Mouse (Mus musculus) intestine, embryonic 16.5 days (tissue): Measurements from ENCODE around the gene Sf3b4. TPM values are rescaled to one million over a fixed set of nuclear protein-coding genes. Genes with fewer than 3 reads are reported as not detected.
"Not testable (repeated sequence)": the region's sequence is repeated elsewhere in the genome, so short reads cannot be mapped to it uniquely, and the experiment has no call there.

Experiments used
- ATAC-seq: fragments of 200-750 bp; cut with Nextera tagmentation; 2 replicates; pipeline ENCODE4 v1.8.0; 2017; ENCODE audit warnings: moderate TSS enrichment, moderate library complexity
- H3K27ac ChIP-seq: fragments of 300-500 bp; sonication (generic); 2 replicates; pipeline ENCODE4 v1.5.1; 2014; ENCODE audit warnings: mild to moderate bottlenecking, low read length
- H3K27me3 ChIP-seq: fragments of 300-500 bp; sonication (generic); replicated peaks from 2 replicates; pipeline ENCODE4 v1.6.1; 2014; ENCODE audit warnings: low read length, control low read depth, mixed read lengths; ENCODE audit not compliant: control insufficient read depth, insufficient read depth
- H3K36me3 ChIP-seq: fragments of 300-500 bp; sonication (generic); 2 replicates; pipeline ENCODE4 v1.6.1; 2014; ENCODE audit warnings: low read length, control low read depth; ENCODE audit not compliant: control insufficient read depth, insufficient read depth
- H3K4me1 ChIP-seq: fragments of 300-500 bp; sonication (generic); 2 replicates; pipeline ENCODE4 v1.6.1; 2014; ENCODE audit warnings: low read length, control low read depth, mixed read lengths; ENCODE audit not compliant: control insufficient read depth, insufficient read depth
- H3K4me2 ChIP-seq: fragments of 300-500 bp; sonication (generic); 2 replicates; pipeline ENCODE4 v1.6.1; 2014; ENCODE audit warnings: low read depth, low read length, control low read depth
- H3K4me3 ChIP-seq: fragments of 300-500 bp; sonication (generic); 2 replicates; pipeline ENCODE4 v1.5.1; 2014; ENCODE audit warnings: mild to moderate bottlenecking, low read length
- H3K9ac ChIP-seq: fragments of 300-500 bp; sonication (generic); 2 replicates; pipeline ENCODE4 v1.6.1; 2014; ENCODE audit warnings: low read depth, low read length
- H3K9me3 ChIP-seq: fragments of 300-500 bp; sonication (generic); 2 replicates; pipeline ENCODE4 v1.6.1; 2016; ENCODE audit warnings: low read length, control low read depth; ENCODE audit not compliant: control insufficient read depth
- WGBS: fragments of 180-500 bp; shearing (Covaris S2); extraction: QIAGEN DNeasy Blood & Tissue Kit; methylation state at CpG from one replicate; pipeline ENCODE4 v1.1.7; 2014; 5-methylcytosine and 5-hydroxymethylcytosine counted together
- polyA plus RNA-seq: library from polyadenylated mRNA; unstranded; fragments of >200 nt; fragmentation: Nextera tagmentation; extraction: Ambion mirVana; gene quantifications from 2 replicates; pipeline ENCODE4 v1.2.1, GENCODE M21; 2015

Gene Sf3b4
- polyA plus RNA-seq, 1 experiment from 2014 or later = 154 TPM

DNA sequence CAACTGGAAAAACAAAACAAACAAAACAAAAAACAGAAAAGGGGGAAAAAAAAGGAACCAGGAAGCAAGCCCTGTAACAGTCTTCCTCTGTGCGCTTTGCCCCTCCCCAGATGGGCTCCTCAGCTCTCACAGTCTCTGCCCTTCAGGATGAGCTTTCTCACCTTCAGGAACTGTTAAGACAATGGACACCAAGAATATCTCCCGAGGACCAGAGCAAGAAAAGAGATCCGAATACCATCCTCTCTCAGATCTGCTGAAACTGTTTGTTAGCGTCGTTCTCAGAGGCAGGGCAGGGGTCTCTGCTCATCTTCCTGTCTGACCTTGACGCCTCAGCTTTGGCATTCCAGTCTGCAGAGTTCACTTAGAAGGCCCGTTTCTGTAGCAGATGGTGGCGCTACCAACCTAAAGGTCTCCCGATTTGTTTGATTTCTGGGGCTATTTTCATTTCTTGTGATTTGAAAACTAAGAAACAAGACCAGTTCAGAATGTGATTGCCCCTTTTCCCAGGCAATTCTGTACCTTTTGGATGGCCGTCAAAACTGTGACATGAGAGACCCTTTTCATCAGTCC, 1.1 kb upstream of the Sf3b4 start:
- no peak for ATAC-seq
- peak overlapping the region; percentile 69 for H3K4me2 ChIP-seq
- no peaks in the 10 kb centered on the region for H3K27me3 ChIP-seq
- H3K27ac ChIP-seq = peak overlapping the region; percentile 97
- 61% methylated on average over 10 of the region's 10 CpGs for WGBS
- H3K9ac ChIP-seq = peak overlapping the region; percentile 82
- peaks cover 10% of the 10 kb centered on the region; the same call in 1 of the 2 replicates for H3K36me3 ChIP-seq
- peaks cover 15% of the 10 kb centered on the region for H3K4me1 ChIP-seq
- peak overlapping the region; percentile 89 for H3K4me3 ChIP-seq
- no peaks in the 10 kb centered on the region for H3K9me3 ChIP-seq

DNA sequence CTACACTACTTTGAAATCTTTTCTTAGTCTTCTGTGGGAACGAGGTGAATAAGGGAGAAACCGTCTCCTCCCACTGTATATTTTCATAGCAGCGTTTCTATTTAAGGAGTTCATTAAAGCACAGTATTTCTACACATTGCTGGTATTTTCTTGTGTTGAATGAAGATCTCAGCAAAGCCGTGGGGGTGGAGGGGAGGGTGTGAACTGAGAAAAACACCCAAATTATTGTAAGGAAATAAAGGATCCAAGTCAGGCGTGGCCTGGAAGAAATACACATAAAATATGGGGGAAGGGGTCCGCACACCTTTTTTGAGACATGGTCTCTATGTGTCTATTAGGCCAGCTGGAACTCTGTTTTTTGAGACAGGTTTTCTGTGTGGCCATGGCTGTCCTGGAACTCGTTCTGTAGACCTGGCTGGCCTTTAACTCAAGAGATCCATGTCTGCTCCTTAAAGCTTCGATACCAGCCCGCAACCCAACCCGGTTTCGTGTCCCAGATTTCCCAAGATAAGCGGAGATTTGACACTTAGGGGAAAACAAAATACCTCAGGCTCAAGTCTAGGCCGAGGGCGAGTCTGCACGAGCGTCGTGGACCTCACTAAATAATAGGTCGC, 442 bp upstream of the Sf3b4 start:
- peaks cover 10% of the 10 kb centered on the region; the same call in 1 of the 2 replicates for H3K36me3 ChIP-seq
- no peaks in the 10 kb centered on the region for H3K27me3 ChIP-seq
- peak overlapping the region; percentile 69 for H3K4me2 ChIP-seq
- H3K4me3 ChIP-seq = peak overlapping the region; percentile 89
- H3K9ac ChIP-seq = peak overlapping the region; percentile 82
- peak overlapping the region; percentile 97 for H3K27ac ChIP-seq
- 17% methylated on average over 18 of the region's 18 CpGs for WGBS
- no peaks in the 10 kb centered on the region for H3K9me3 ChIP-seq
- peak; percentile 24 for ATAC-seq
- peaks cover 15% of the 10 kb centered on the region for H3K4me1 ChIP-seq

DNA sequence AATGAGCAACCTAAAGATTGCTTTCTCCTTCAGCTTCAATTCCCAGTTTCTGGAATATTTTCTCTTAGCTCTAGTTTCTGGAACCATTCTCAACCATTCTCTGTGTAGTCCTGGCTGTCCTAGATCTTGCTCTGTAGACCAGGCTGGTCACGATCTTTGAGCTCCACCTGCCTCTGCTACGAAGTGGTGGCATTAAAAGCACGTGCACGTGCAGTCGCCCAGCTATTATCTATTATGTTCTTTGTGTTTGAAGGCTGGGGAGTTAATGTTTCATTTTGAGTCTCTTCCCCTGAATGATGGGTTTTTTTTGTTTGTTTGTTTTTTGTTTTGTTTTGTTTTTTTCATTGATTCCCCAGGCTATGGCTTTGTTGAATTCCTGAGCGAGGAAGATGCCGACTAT, 1.1 kb downstream of the Sf3b4 start:
- Histone ChIP-seq H3K4me2 (peak overlapping the region; percentile 92), H3K4me1 (peaks cover 15% of the 10 kb centered on the region), H3K27ac (no peak overlapping the region; the same call in 1 of the 2 replicates), H3K9ac (peak overlapping the region; percentile 82), H3K36me3 (peaks cover 10% of the 10 kb centered on the region; the same call in 1 of the 2 replicates), H3K4me3 (peak overlapping the region; percentile 89), H3K27me3 (no peaks in the 10 kb centered on the region), H3K9me3 (no peaks in the 10 kb centered on the region)
- 39% methylated on average over 7 of the region's 7 CpGs for WGBS
- no peak for ATAC-seq

DNA sequence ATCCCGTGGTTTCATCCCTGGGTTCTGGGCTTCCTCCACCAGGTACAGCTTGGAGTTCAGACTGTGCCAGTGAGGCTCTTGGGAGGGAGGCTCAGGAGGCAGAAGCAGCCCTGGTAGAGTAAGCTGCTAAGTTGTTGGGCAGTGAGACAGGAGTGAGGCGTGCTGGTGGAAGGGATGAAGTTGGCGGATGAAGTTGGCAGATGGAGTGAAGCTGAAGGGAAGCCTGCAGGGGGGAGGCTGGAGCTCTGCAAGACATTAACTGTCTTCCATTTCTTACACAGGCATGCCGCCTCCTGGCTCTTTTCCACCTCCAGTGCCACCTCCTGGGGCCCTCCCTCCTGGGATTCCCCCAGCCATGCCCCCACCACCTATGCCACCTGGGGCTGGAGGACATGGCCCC, 1.9 kb downstream of the Sf3b4 start:
- WGBS = 78% methylated on average over 4 of the region's 4 CpGs
- not testable (repeated sequence) for H3K4me3 ChIP-seq
- H3K36me3 ChIP-seq = peaks cover 10% of the 10 kb centered on the region; the same call in 1 of the 2 replicates

GRCm38 (mm10) chr3:96175251-96175650, 3.1 kb downstream of the Sf3b4 start:
- no peak for ATAC-seq
- Histone ChIP-seq H3K27me3 (no peaks in the 10 kb centered on the region), H3K9me3 (no peaks in the 10 kb centered on the region), H3K4me1 (peaks cover 15% of the 10 kb centered on the region), H3K4me2 (no peak overlapping the region), H3K27ac (no peak overlapping the region), H3K4me3 (no peak overlapping the region), H3K36me3 (peaks cover 7% of the 10 kb centered on the region; the same call in 1 of the 2 replicates), H3K9ac (no peak overlapping the region)
- WGBS = 90% methylated on average over 6 of the region's 6 CpGs

More for the DNA sequence above, 1.9 kb downstream of the Sf3b4 start:
- not testable (repeated sequence) for H3K4me2 ChIP-seq, H3K9me3 ChIP-seq, H3K9ac ChIP-seq, H3K27me3 ChIP-seq, H3K27ac ChIP-seq, ATAC-seq
- peaks cover 15% of the 10 kb centered on the region for H3K4me1 ChIP-seq

- H3K4me2 ChIP-seq = no peak overlapping the region
- H3K9me3 ChIP-seq = no peaks in the 10 kb centered on the region
- no peak overlapping the region for H3K27ac ChIP-seq
- 83% methylated on average over 4 of the region's 4 CpGs for WGBS
- ATAC-seq = no peak
- H3K4me1 ChIP-seq = peaks cover 7% of the 10 kb centered on the region; the same call in 1 of the 2 replicates
- H3K4me3 ChIP-seq = no peak overlapping the region
- no peaks in the 10 kb centered on the region for H3K27me3 ChIP-seq
- no peak overlapping the region for H3K9ac ChIP-seq
- peaks cover 7% of the 10 kb centered on the region; the same call in 1 of the 2 replicates for H3K36me3 ChIP-seq
Observed at GRCm38 (mm10) chr3:96178427-96178826, 6.3 kb downstream of the Sf3b4 start.

DNA sequence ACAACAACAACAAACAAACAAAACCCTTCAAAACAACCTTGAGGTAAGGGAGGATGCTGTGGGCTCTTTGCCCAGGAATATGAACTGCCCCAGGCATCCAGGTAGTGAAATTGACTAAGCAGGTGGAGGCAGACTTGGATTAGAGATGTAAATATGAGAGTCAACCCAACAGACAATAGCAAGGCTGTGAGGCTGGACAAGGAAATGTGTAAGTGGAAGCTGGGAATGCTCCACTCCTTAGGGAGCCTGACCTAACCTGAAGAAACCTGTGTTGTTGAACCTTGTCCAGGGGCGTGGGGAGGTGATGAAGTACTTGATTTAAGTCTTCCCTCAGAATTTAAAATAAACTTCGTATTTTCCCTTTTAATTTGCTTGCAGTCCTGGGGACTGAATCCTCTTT, 6.8 kb downstream of the Sf3b4 start:
- Histone ChIP-seq H3K27ac (no peak overlapping the region), H3K36me3 (peaks cover 7% of the 10 kb centered on the region; the same call in 1 of the 2 replicates), H3K4me3 (no peak overlapping the region), H3K4me1 (peaks cover 7% of the 10 kb centered on the region; the same call in 1 of the 2 replicates), H3K4me2 (no peak overlapping the region), H3K9me3 (no peaks in the 10 kb centered on the region), H3K9ac (no peak overlapping the region; the same call in 1 of the 2 replicates), H3K27me3 (no peaks in the 10 kb centered on the region)
- WGBS = 76% methylated on average over 2 of the region's 2 CpGs
- no peak for ATAC-seq

DNA sequence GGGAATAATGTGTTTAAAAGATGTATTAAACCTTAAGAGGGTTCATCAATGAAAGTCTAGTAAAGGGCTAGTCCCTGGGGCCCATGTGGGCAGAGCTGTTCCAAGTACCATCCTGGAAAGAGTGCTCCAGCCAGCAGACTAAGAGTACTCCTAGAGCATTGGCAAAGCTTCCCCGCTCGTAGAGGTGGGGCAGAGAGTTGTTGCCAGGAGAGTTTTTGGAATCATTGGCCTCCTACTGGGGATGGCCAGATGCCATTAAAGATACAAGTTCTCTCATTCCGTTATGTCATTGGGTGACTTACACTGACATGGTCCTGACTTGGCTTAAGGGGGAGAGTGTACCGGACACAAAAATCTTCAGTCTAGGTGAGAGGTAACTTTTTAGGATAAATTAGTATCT, 7.4 kb downstream of the Sf3b4 start:
- Histone ChIP-seq H3K4me1 (peaks cover 2% of the 10 kb centered on the region; the same call in 1 of the 2 replicates), H3K27me3 (no peaks in the 10 kb centered on the region), H3K4me3 (no peak overlapping the region), H3K4me2 (no peak overlapping the region), H3K27ac (no peak overlapping the region), H3K9ac (no peak overlapping the region), H3K36me3 (peaks cover 6% of the 10 kb centered on the region; the same call in 1 of the 2 replicates), H3K9me3 (no peaks in the 10 kb centered on the region)
- 66% methylated on average over 4 of the region's 4 CpGs for WGBS
- ATAC-seq = no peak

DNA sequence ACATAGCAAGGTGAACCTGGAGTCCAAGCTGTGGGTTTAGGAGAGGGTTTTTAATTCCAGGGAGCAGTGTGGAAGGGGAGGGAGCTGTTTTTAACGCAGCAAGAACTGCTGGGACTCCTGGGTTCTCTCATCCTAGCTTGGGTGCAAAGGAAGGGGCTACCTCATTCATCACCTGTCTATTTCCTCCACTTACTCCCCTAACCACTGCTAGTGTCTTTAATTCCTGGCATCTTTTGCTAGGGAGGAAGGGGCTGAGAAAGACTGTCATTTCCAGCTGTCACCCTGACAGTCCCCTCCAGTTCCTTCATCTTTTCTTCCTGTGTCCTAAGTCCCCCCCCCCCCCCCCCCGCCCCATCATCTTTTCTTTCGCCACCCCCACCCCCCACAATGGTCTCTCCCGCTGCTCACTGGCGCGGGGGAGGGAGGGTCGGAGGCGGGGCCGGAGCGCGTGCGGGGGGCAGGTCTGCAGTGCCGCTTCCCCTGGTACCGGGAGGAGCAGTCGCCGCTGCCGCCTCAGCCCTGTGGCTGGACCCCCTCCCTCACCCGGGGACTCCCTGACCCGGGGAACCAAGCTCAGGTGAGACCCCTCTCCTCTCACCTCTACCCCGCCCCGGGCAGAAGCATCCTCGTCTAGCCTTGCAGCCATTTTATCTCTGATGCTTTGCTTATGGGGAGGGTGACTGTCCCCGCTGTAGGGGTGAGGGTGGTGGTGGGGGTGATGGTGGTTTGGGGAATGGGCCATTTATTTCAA, 8.8 kb downstream of the Sf3b4 start, which contains the start of gene Sv2a:
Sv2a (plus strand) TSS at position 425 of the 751 bp plus-strand sequence.
- Histone ChIP-seq H3K4me1 (peaks cover 2% of the 10 kb centered on the region; the same call in 1 of the 2 replicates), H3K4me3 (peak within 1 kb of the TSS; percentile 58), H3K9me3 (no peaks in the 10 kb centered on the region), H3K27me3 (no peaks in the 10 kb centered on the region), H3K4me2 (peak within 1 kb of the TSS; percentile 75), H3K36me3 (no peaks in the 10 kb centered on the region), H3K27ac (no peak within 1 kb of the TSS), H3K9ac (peak within 1 kb of the TSS; percentile 74)
- ATAC-seq = peak; percentile 43; the same call in 1 of the 2 replicates
- WGBS = under 1% methylated on average over 13 of the region's 23 CpGs
